Comparison of ENCODE assay signal across 12 mouse cellular contexts in genomic region chr11:102665637-102666435, GRCm38 (mm10). TPM values are rescaled to one million over a fixed set of nuclear protein-coding genes. Genes with fewer than 3 reads are reported as not detected.
A peak's percentile ranks its signal among the peaks of the same experiment; 100 is the strongest.
DNase-seq lines count a peak whose midpoint lies in the region; ATAC-seq lines count a peak whose summit lies in the region.
"Had no signal": no experiment of that assay in that cellular context is flagged by ENCODE, and none has a peak within 500 bp of the region (broad histone marks: within the 10 kb centered on the region; RNA-seq: fewer than 3 reads in every experiment).

No protein-coding gene starts in this region.

- 36% methylated on average over 84 of the region's 84 CpGs for WGBS in heart, embryonic 12.5 days
- WGBS in midbrain, embryonic 12.5 days = 52% methylated on average over 81 of the region's 84 CpGs
- WGBS in midbrain, embryonic 11.5 days = 44% methylated on average over 84 of the region's 84 CpGs
- 40% methylated on average over 83 of the region's 84 CpGs for WGBS in intestine, embryonic 14.5 days

- peak overlapping the region; percentile 38 for H3K4me3 ChIP-seq in heart, embryonic 12.5 days
- 0 out of 2 replicates have a peak overlapping the region, but pooled peaks have one; percentile 4 for H3K4me3 ChIP-seq in midbrain, embryonic 12.5 days
- no peak overlapping the region for H3K4me3 ChIP-seq in midbrain, embryonic 11.5 days (ENCODE audit: low read depth, low read length)
- peak overlapping the region; percentile 17 for H3K4me3 ChIP-seq in intestine, embryonic 14.5 days (ENCODE audit: low read depth, low read length)

- no peak for ATAC-seq in heart, embryonic 12.5 days (ENCODE audit: insufficient number of reproducible peaks, low FRiP score)
- ATAC-seq in midbrain, embryonic 12.5 days (ENCODE audit: low FRiP score, low read depth) = no peak
- ATAC-seq in midbrain, embryonic 11.5 days (ENCODE audit: low FRiP score) = no peak
- no peak for ATAC-seq in intestine, embryonic 14.5 days (replicated peaks; ENCODE audit: low FRiP score, low TSS enrichment, low read depth)
- ATAC-seq: CD4-positive, CD25-positive, alpha-beta regulatory T cell, adult 4 months had no signal

- DNase-seq in heart, adult 8-10 months (ENCODE audit: low spot score) = no peak
- no peak for DNase-seq in midbrain, embryonic 11.5 days (ENCODE audit: low spot score, missing footprints)
- peak; percentile 51 for DNase-seq in intestine, embryonic 14.5 days (ENCODE audit: low spot score)
- DNase-seq in testis, postnatal 10 days (ENCODE audit: low spot score) = peak; percentile 56
- no peak for DNase-seq in gastrocnemius, postnatal 25 days
- no peak for DNase-seq in frontal cortex, postnatal 10 days (ENCODE audit: low spot score in 2 of 2)
- DNase-seq: adrenal gland, postnatal 14 days; cerebellum, adult 2 months; kidney, postnatal 36 days had no signal

- no peak overlapping the region for H3K27ac ChIP-seq in heart, embryonic 12.5 days (ENCODE audit: poor library complexity, severe bottlenecking)
- H3K27ac ChIP-seq in midbrain, embryonic 12.5 days (replicated peaks) = no peak overlapping the region
- no peak overlapping the region for H3K27ac ChIP-seq in midbrain, embryonic 11.5 days (ENCODE audit: low read depth, low read length)
- H3K27ac ChIP-seq in intestine, embryonic 14.5 days (ENCODE audit: low read depth) = no peak overlapping the region

- H3K9ac ChIP-seq in heart, embryonic 12.5 days = no peak overlapping the region
- no peak overlapping the region for H3K9ac ChIP-seq in midbrain, embryonic 12.5 days (replicated peaks)
- no peak overlapping the region for H3K9ac ChIP-seq in midbrain, embryonic 11.5 days (ENCODE audit: low read length)
- no peak overlapping the region for H3K9ac ChIP-seq in intestine, embryonic 14.5 days (ENCODE audit: low read length)

- 0 out of 2 replicates have a peak, but pooled peaks cover 7% of the 10 kb centered on the region for H3K4me1 ChIP-seq in heart, embryonic 12.5 days (replicated peaks)
- no peaks in the 10 kb centered on the region for H3K4me1 ChIP-seq in midbrain, embryonic 12.5 days
- no peaks in the 10 kb centered on the region for H3K4me1 ChIP-seq in midbrain, embryonic 11.5 days (ENCODE audit: control insufficient read depth, insufficient read depth, low read length)
- no peaks in the 10 kb centered on the region for H3K4me1 ChIP-seq in intestine, embryonic 14.5 days (replicated peaks; ENCODE audit: control insufficient read depth, insufficient read depth, low read length)

- peaks cover 38% of the 10 kb centered on the region for H3K27me3 ChIP-seq in heart, embryonic 12.5 days (replicated peaks)
- peaks cover 26% of the 10 kb centered on the region for H3K27me3 ChIP-seq in midbrain, embryonic 12.5 days
- H3K27me3 ChIP-seq in midbrain, embryonic 11.5 days (ENCODE audit: control insufficient read depth, insufficient read depth, low read length) = peaks cover 9% of the 10 kb centered on the region
- peaks cover 28% of the 10 kb centered on the region for H3K27me3 ChIP-seq in intestine, embryonic 14.5 days (replicated peaks; ENCODE audit: control insufficient read depth, insufficient read depth, low read length)

- peaks cover 17% of the 10 kb centered on the region for H3K9me3 ChIP-seq in heart, embryonic 12.5 days (replicated peaks)
- peaks cover 14% of the 10 kb centered on the region; the same call in 1 of the 2 replicates for H3K9me3 ChIP-seq in midbrain, embryonic 12.5 days
- H3K9me3 ChIP-seq in midbrain, embryonic 11.5 days (ENCODE audit: control insufficient read depth, low read length) = peaks cover 7% of the 10 kb centered on the region
- peaks cover 13% of the 10 kb centered on the region for H3K9me3 ChIP-seq in intestine, embryonic 14.5 days (ENCODE audit: control insufficient read depth, low read length)

- peak overlapping the region; percentile 53 for H3K4me2 ChIP-seq in heart, embryonic 12.5 days
- H3K4me2 ChIP-seq in midbrain, embryonic 12.5 days (replicated peaks) = no peak overlapping the region
- H3K4me2 ChIP-seq in midbrain, embryonic 11.5 days = no peak overlapping the region
- peak overlapping the region; percentile 14; the same call in 1 of the 2 replicates for H3K4me2 ChIP-seq in intestine, embryonic 14.5 days (ENCODE audit: low read length)

- no peaks in the 10 kb centered on the region for H3K36me3 ChIP-seq in heart, embryonic 12.5 days
- no peaks in the 10 kb centered on the region for H3K36me3 ChIP-seq in midbrain, embryonic 12.5 days
- H3K36me3 ChIP-seq in midbrain, embryonic 11.5 days (ENCODE audit: control insufficient read depth, insufficient read depth, low read length) = no peaks in the 10 kb centered on the region
- H3K36me3 ChIP-seq in intestine, embryonic 14.5 days (ENCODE audit: control insufficient read depth, insufficient read depth, low read length) = no peaks in the 10 kb centered on the region

RNA-seq across cellular contexts. Expression of gene Meioc, which starts 2.3 kb away (rescaled TPM):
- polyA plus RNA-seq in heart, embryonic 12.5 days (2016; fragmentation: Nextera tagmentation; extraction: Ambion mirVana) = 1.6 and 2.0 TPM in 2 replicates
- not detected for total RNA-seq in heart, adult 8-10 months (2022)
- polyA plus RNA-seq in midbrain, embryonic 12.5 days (2016; fragmentation: Nextera tagmentation; extraction: Ambion mirVana) = 0.31 and 0.47 TPM in 2 replicates
- 0.40 and 0.62 TPM in 2 replicates for polyA plus RNA-seq in midbrain, embryonic 11.5 days (2014; fragmentation: Nextera tagmentation; extraction: Ambion mirVana)
- polyA plus RNA-seq in intestine, embryonic 14.5 days (2014; fragmentation: Nextera tagmentation; extraction: Ambion mirVana) = 0.31 and 1.3 TPM in 2 replicates
- total RNA-seq in gastrocnemius, postnatal 25 days (2021) = not detected
- total RNA-seq: adrenal gland, postnatal 14 days had no signal
- polyA plus RNA-seq: cerebellum, adult 2 months had no signal

RNA-seq across cellular contexts. Expression of gene Ccdc43, which starts 31.7 kb away (rescaled TPM):
- 46.4 and 46.5 TPM in 2 replicates for polyA plus RNA-seq in heart, embryonic 12.5 days (2016; fragmentation: Nextera tagmentation; extraction: Ambion mirVana)
- total RNA-seq in heart, adult 8-10 months (2022) = 10 to 100 TPM; 21.0 to 25.0 (median 22.0) TPM
- polyA plus RNA-seq in midbrain, embryonic 12.5 days (2016; fragmentation: Nextera tagmentation; extraction: Ambion mirVana) = 47.9 and 56.3 TPM in 2 replicates
- 62.1 and 67.1 TPM in 2 replicates for polyA plus RNA-seq in midbrain, embryonic 11.5 days (2014; fragmentation: Nextera tagmentation; extraction: Ambion mirVana)
- polyA plus RNA-seq in intestine, embryonic 14.5 days (2014; fragmentation: Nextera tagmentation; extraction: Ambion mirVana) = 43.5 and 43.6 TPM in 2 replicates
- 10 to 100 TPM; 60.3 to 73.0 TPM for total RNA-seq in gastrocnemius, postnatal 25 days (2021)

Comparison
In these comparisons a context has a peak if more than half of its experiments do, and no peak if none do; other contexts are left out.
1. H3K4me2 ChIP-seq: peak in heart, embryonic 12.5 days (single experiment) and intestine, embryonic 14.5 days (single experiment); none in midbrain, embryonic 12.5 days (single experiment) and midbrain, embryonic 11.5 days (single experiment).
2. DNase-seq: peak in intestine, embryonic 14.5 days (single experiment) and testis, postnatal 10 days (single experiment); none in heart, adult 8-10 months (single experiment), midbrain, embryonic 11.5 days (single experiment), gastrocnemius, postnatal 25 days (single experiment) and frontal cortex, postnatal 10 days (0 of 2).